Mouse (Mus musculus): Measurements from ENCODE around the gene Camsap2.

DNA sequence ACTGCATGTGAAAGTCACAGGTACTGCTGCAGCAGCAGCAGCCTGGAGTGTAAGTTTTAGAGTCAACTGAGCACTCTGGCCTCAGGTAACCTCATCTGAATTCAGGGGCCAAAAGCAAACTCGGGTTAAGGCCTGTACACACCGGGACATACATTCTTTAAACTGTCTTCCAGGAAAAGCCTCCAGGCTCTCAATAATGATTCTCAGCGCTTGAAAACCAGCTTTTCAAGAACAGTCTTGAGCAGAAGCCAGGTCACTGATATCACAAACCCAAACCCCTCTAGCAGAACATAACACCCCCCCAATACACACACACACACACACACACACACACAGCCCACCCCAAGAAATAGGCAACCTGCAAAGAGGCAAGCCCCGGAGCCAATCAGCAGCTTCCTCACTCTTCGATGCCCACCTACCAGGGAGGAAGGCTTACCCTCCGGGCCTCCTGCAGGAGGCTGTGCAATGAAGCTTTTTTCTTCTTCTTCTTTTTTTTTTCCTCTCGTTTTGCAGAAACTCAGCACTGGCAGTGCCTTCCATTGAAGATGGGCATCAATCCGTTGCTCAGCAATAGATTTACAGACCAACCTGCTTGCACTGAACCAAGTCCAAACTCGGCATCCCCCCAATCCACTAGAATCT, 113.5 kb downstream of the Camsap2 start:
- TF ChIP-seq CTCF (IDR thresholded peaks at IDR 0.05; ENCODE audit: control insufficient read depth, insufficient read depth, insufficient replicate concordance, low read depth, low read length) (no peak), POLR2A (IDR thresholded peaks at IDR 0.05; ENCODE audit: control insufficient read depth, low read depth, low read length) (no peak)

All from testis, adult 2 months (tissue).